Mouse (Mus musculus): Measurements from ENCODE around the gene Tpd52l2.

DNA sequence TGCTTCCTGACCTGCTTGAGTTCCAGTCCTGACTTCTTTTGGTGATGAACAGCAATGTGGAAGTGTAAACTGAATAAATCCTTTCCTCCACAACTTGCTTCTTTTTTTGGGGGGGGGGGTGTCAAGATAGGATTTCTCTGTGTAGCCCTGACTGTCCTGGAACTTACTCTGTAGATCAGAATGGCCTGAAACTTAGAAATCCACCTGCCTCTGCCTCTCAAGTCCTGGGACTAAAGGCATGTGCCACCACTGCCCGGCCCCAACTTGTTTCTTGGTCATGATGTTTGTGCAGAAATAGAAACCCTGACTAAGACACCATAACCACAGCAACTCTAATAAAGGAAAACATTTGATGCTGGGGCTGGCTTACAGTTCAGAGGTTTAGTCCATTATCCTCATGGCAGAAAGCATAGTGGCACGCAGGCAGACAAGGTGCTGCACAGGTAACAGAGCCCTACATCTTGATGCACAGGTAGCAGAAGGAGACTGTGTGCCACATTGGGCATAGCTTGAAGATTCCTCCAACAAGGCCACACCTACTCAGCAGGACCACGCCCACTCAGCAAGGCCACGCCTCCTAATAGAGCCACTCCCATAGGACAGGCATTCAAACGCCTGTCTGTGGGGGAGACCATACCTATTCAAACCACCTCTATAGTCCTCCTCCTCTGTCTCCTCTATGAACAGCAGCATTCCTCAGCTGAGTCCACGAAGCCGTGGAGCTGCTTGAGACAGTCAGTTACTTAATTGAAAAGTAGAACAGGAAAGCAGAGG lies 5.3 kb upstream of the Tpd52l2 start:
- TF ChIP-seq CTCF (IDR thresholded peaks at IDR 0.05; ENCODE audit: control insufficient read depth, insufficient read depth, insufficient read length) (no peak), USF1 (IDR thresholded peaks at IDR 0.05; ENCODE audit: low read depth) (no peak), MAX (IDR thresholded peaks at IDR 0.05) (no peak)
